27 mouse cellular contexts compared by ENCODE assay signal in genomic region chr3:127520300-127520699, GRCm38 (mm10). TPM values are rescaled to one million over a fixed set of nuclear protein-coding genes. Genes with fewer than 3 reads are reported as not detected.
DNase-seq lines count a peak whose midpoint lies in the region; ATAC-seq and TF ChIP-seq lines count a peak whose summit lies in the region.
"Had no signal": no experiment of that assay in that cellular context is flagged by ENCODE, and none has a peak within 500 bp of the region (broad histone marks: within the 10 kb centered on the region; RNA-seq: fewer than 3 reads in every experiment).

No protein-coding gene starts in this region.

- DNase-seq in gastrocnemius, adult 2 months: no peak
- no peak for DNase-seq in gastrocnemius, postnatal 36 days
- DNase-seq in heart, postnatal 14 days: no peak
- no peak for DNase-seq in G1E (ENCODE audit: low spot score)
- peak; percentile 17 for DNase-seq in adipocyte (ENCODE audit: low spot score)
- DNase-seq: B cell, adult 2 months; cerebellum, adult 2 months; cerebellum, postnatal 14 days; forebrain, postnatal 0 days; gastrocnemius, postnatal 10 days; kidney, adult 9 months; kidney, postnatal 14 days; right cerebral cortex, adult 18-20 months; spleen, adult 18-20 months; thymus, postnatal 14 days had no signal

- intact Hi-C loops in gastrocnemius, adult 2 months (cut with DNase I): loop anchor here (2.0 kb wide), 1 partner anchor 21 kb away; the partner anchor contains the start of gene Ank2
- intact Hi-C loops in gastrocnemius, postnatal 36 days (cut with DNase I): no loop called here
- intact Hi-C loops in heart, postnatal 14 days (cut with DNase I): loop anchor here (2.0 kb wide), 1 partner anchor 21 kb away; the partner anchor contains the start of gene Ank2

- H3K27ac ChIP-seq in gastrocnemius, adult 2 months: peak overlapping the region; percentile 83
- H3K27ac ChIP-seq in heart, embryonic 15.5 days: peak overlapping the region; percentile 80
- H3K27ac ChIP-seq in forebrain, embryonic 12.5 days: no peak overlapping the region
- H3K27ac ChIP-seq: hindbrain, embryonic 14.5 days; left cerebral cortex, adult 2 months; limb, embryonic 13.5 days; lung, embryonic 15.5 days; midbrain, embryonic 10.5 days; midbrain, embryonic 15.5 days had no signal

- WGBS in heart, embryonic 15.5 days: 62% methylated on average over 6 of the region's 6 CpGs
- WGBS in forebrain, embryonic 12.5 days: 87% methylated on average over 6 of the region's 6 CpGs

- ATAC-seq in heart, embryonic 15.5 days (replicated peaks; ENCODE audit: insufficient number of reproducible peaks, insufficient read depth, low FRiP score, low read depth): no peak; the same call in 1 of the 2 replicates
- peak; percentile 57 for ATAC-seq in G1E (ENCODE audit: extremely low read depth, insufficient number of reproducible peaks, low FRiP score, poor library complexity, severe bottlenecking)
- no peak for ATAC-seq in forebrain, embryonic 12.5 days (ENCODE audit: low FRiP score)
- ATAC-seq: forebrain, postnatal 0 days; intestine, postnatal 0 days; midbrain, embryonic 15.5 days had no signal

- no peak overlapping the region for H3K4me3 ChIP-seq in gastrocnemius, adult 2 months
- no peak overlapping the region for H3K4me3 ChIP-seq in heart, embryonic 15.5 days
- H3K4me3 ChIP-seq in G1E (ENCODE audit: low read depth, low read length): no peak overlapping the region
- H3K4me3 ChIP-seq in forebrain, embryonic 12.5 days (replicated peaks): no peak overlapping the region
- H3K4me3 ChIP-seq: erythroblast, embryonic 14.5 days; left cerebral cortex, adult 2 months; limb, embryonic 13.5 days; lung, embryonic 15.5 days; midbrain, embryonic 10.5 days; midbrain, embryonic 15.5 days had no signal

- H3K9ac ChIP-seq in heart, embryonic 15.5 days: no peak overlapping the region
- no peak overlapping the region for H3K9ac ChIP-seq in forebrain, embryonic 12.5 days
- H3K9ac ChIP-seq: forebrain, postnatal 0 days; hindbrain, embryonic 14.5 days; limb, embryonic 13.5 days; lung, embryonic 15.5 days; midbrain, embryonic 15.5 days had no signal

- TF ChIP-seq CTCF in gastrocnemius, adult 2 months (IDR thresholded peaks at IDR 0.05): no peak
- TF ChIP-seq CTCF in G1E (IDR thresholded peaks at IDR 0.05; ENCODE audit: low read depth, low read length): no peak

- no peak overlapping the region for H3K4me2 ChIP-seq in heart, embryonic 15.5 days
- H3K4me2 ChIP-seq in forebrain, embryonic 12.5 days: no peak overlapping the region
- H3K4me2 ChIP-seq: hindbrain, embryonic 14.5 days; limb, embryonic 13.5 days; liver, embryonic 11.5 days; lung, embryonic 15.5 days; midbrain, embryonic 15.5 days had no signal

- H3K9me3 ChIP-seq in heart, embryonic 15.5 days (replicated peaks): no peaks in the 10 kb centered on the region
- no peaks in the 10 kb centered on the region for H3K9me3 ChIP-seq in G1E (replicated peaks)
- H3K9me3 ChIP-seq in forebrain, embryonic 12.5 days: no peaks in the 10 kb centered on the region
- H3K9me3 ChIP-seq: limb, embryonic 13.5 days; lung, embryonic 15.5 days; midbrain, embryonic 10.5 days; midbrain, embryonic 15.5 days had no signal

- H3K36me3 ChIP-seq in heart, embryonic 15.5 days: no peaks in the 10 kb centered on the region
- no peaks in the 10 kb centered on the region for H3K36me3 ChIP-seq in G1E (replicated peaks)
- no peaks in the 10 kb centered on the region for H3K36me3 ChIP-seq in forebrain, embryonic 12.5 days (replicated peaks)
- H3K36me3 ChIP-seq: limb, embryonic 13.5 days; lung, embryonic 15.5 days; midbrain, embryonic 10.5 days; midbrain, embryonic 15.5 days had no signal

- peaks cover 15% of the 10 kb centered on the region; the same call in 1 of the 2 replicates for H3K4me1 ChIP-seq in heart, embryonic 15.5 days (replicated peaks)
- peaks cover 54% of the 10 kb centered on the region for H3K4me1 ChIP-seq in G1E (ENCODE audit: insufficient read depth, low read depth, low read length)
- H3K4me1 ChIP-seq in forebrain, embryonic 12.5 days: 0 out of 2 replicates have a peak, but pooled peaks cover 6% of the 10 kb centered on the region
- H3K4me1 ChIP-seq: limb, embryonic 13.5 days; midbrain, embryonic 15.5 days had no signal

- H3K27me3 ChIP-seq in heart, embryonic 15.5 days: no peaks in the 10 kb centered on the region
- H3K27me3 ChIP-seq in G1E (ENCODE audit: insufficient read depth, low read length): no peaks in the 10 kb centered on the region
- H3K27me3 ChIP-seq in forebrain, embryonic 12.5 days: peaks cover 4% of the 10 kb centered on the region; the same call in 1 of the 2 replicates
- H3K27me3 ChIP-seq: CH12.LX; limb, embryonic 13.5 days; lung, embryonic 15.5 days; midbrain, embryonic 15.5 days had no signal

RNA-seq across cellular contexts. Expression of gene Ank2, which starts 21.1 kb away (rescaled TPM):
- 100 to 1,000 TPM in 1 of 2 experiments, 10 to 100 TPM in 1; 94.5 to 154 TPM for total RNA-seq in gastrocnemius, adult 2 months (2021)
- 100 to 1,000 TPM; 108 to 109 TPM for total RNA-seq in gastrocnemius, postnatal 36 days (2021)
- polyA plus RNA-seq in heart, embryonic 15.5 days (2015; fragmentation: Nextera tagmentation; extraction: Ambion mirVana): 37.3 and 39.9 TPM in 2 replicates
- 100 to 1,000 TPM; 313 to 315 TPM for total RNA-seq in heart, postnatal 14 days (2021)
- total RNA-seq in G1E (2014; fragmentation: Nextera tagmentation) (95.5 and 139 TPM in 2 replicates), G1E (2017) (52.9 and 57.8 TPM in 2 replicates)
- polyA plus RNA-seq in G1E (2012): 18.9 and 25.2 TPM in 2 replicates
- 118 and 121 TPM in 2 replicates for polyA plus RNA-seq in forebrain, embryonic 12.5 days (2016; fragmentation: Nextera tagmentation; extraction: Ambion mirVana)

RNA-seq across cellular contexts. Expression of gene Larp7, which starts 32.8 kb away (rescaled TPM):
- 10 to 100 TPM in 1 of 2 experiments, 1 to 10 TPM in 1; 7.5 to 12.9 TPM for total RNA-seq in gastrocnemius, adult 2 months (2021)
- 1 to 10 TPM; 7.0 to 8.0 TPM for total RNA-seq in gastrocnemius, postnatal 36 days (2021)
- 46.9 and 58.9 TPM in 2 replicates for polyA plus RNA-seq in heart, embryonic 15.5 days (2015; fragmentation: Nextera tagmentation; extraction: Ambion mirVana)
- total RNA-seq in heart, postnatal 14 days (2021): 10 to 100 TPM; 18.1 to 22.9 TPM
- total RNA-seq in G1E (2014; fragmentation: Nextera tagmentation) (76.6 and 86.7 TPM in 2 replicates), G1E (2017) (88.3 and 111 TPM in 2 replicates)
- 44.9 and 48.0 TPM in 2 replicates for polyA plus RNA-seq in G1E (2012)
- 72.5 and 75.1 TPM in 2 replicates for polyA plus RNA-seq in forebrain, embryonic 12.5 days (2016; fragmentation: Nextera tagmentation; extraction: Ambion mirVana)

RNA-seq across cellular contexts. Expression of gene Zgrf1, which starts 33.0 kb away (rescaled TPM):
- under 1 TPM; 0.77 to 0.78 TPM for total RNA-seq in gastrocnemius, adult 2 months (2021)
- total RNA-seq in gastrocnemius, postnatal 36 days (2021): under 1 TPM; 0.59 to 0.64 TPM
- polyA plus RNA-seq in heart, embryonic 15.5 days (2015; fragmentation: Nextera tagmentation; extraction: Ambion mirVana): 5.4 and 7.5 TPM in 2 replicates
- 1 to 10 TPM in 1 of 2 experiments, under 1 TPM in 1; 0.74 to 1.6 TPM for total RNA-seq in heart, postnatal 14 days (2021)
- total RNA-seq in G1E (2014; fragmentation: Nextera tagmentation) (84.1 and 106 TPM in 2 replicates), G1E (2017) (33.4 and 36.5 TPM in 2 replicates)
- 1.6 and 2.4 TPM in 2 replicates for polyA plus RNA-seq in G1E (2012)
- polyA plus RNA-seq in forebrain, embryonic 12.5 days (2016; fragmentation: Nextera tagmentation; extraction: Ambion mirVana): 16.5 and 20.0 TPM in 2 replicates

Comparison
In these comparisons a context has a peak if more than half of its experiments do, and no peak if none do; other contexts are left out.
1. RNA of gene Zgrf1, which starts 33.0 kb away (total RNA-seq): 33.4 to 106 TPM in G1E; 0.74 to 1.6 TPM in heart, postnatal 14 days, 0.77 to 0.78 TPM in gastrocnemius, adult 2 months and 0.59 to 0.64 TPM in gastrocnemius, postnatal 36 days; every median in the first group is over 10 times any median in the second.